Mouse (Mus musculus) testis, postnatal 14 days (tissue): ENCODE results near the gene Mrps11.

Experiments used
- DNase-seq: peaks from one replicate; pipeline ENCODE4 v3.0.0; 2021; ENCODE audit warnings: low spot score

The Mrps11 gene

GRCm38 (mm10) chr7:78793895-78794570 is 11.1 kb downstream of the Mrps11 start:
- DNase-seq: no peak

- DNase-seq: no peak
Measured at GRCm38 (mm10) chr7:78794571-78795092, 11.7 kb downstream of the Mrps11 start.

- no peak for DNase-seq
Measured at GRCm38 (mm10) chr7:78796624-78797023, 13.7 kb downstream of the Mrps11 start.

GRCm38 (mm10) chr7:78797843-78798455 is 15.0 kb downstream of the Mrps11 start:
- DNase-seq: no peak

- DNase-seq: no peak
Measured at GRCm38 (mm10) chr7:78799730-78800496, 17.0 kb downstream of the Mrps11 start.

GRCm38 (mm10) chr7:78803841-78804240 is 20.9 kb downstream of the Mrps11 start:
- DNase-seq: no peak

- DNase-seq: no peak
Measured at GRCm38 (mm10) chr7:78807192-78807591, 24.3 kb downstream of the Mrps11 start.

GRCm38 (mm10) chr7:78813791-78814190 is 30.9 kb downstream of the Mrps11 start:
- no peak for DNase-seq

GRCm38 (mm10) chr7:78814766-78815165 is 31.8 kb downstream of the Mrps11 start:
- DNase-seq: no peak

GRCm38 (mm10) chr7:78818336-78818735 is 35.4 kb downstream of the Mrps11 start:
- DNase-seq: no peak

- peak; percentile 27 for DNase-seq
Measured at GRCm38 (mm10) chr7:78826682-78827385, 43.9 kb downstream of the Mrps11 start.

GRCm38 (mm10) chr7:78827749-78828362 is 44.9 kb downstream of the Mrps11 start:
- DNase-seq: no peak

GRCm38 (mm10) chr7:78835656-78836055 is 52.7 kb downstream of the Mrps11 start:
- DNase-seq: no peak

- no peak for DNase-seq
Measured at GRCm38 (mm10) chr7:78837250-78837649, 54.3 kb downstream of the Mrps11 start.

- DNase-seq: no peak
Measured at GRCm38 (mm10) chr7:78841601-78842000, 58.7 kb downstream of the Mrps11 start.
